8 mouse cellular contexts compared by ENCODE assay signal in the genomic region with DNA sequence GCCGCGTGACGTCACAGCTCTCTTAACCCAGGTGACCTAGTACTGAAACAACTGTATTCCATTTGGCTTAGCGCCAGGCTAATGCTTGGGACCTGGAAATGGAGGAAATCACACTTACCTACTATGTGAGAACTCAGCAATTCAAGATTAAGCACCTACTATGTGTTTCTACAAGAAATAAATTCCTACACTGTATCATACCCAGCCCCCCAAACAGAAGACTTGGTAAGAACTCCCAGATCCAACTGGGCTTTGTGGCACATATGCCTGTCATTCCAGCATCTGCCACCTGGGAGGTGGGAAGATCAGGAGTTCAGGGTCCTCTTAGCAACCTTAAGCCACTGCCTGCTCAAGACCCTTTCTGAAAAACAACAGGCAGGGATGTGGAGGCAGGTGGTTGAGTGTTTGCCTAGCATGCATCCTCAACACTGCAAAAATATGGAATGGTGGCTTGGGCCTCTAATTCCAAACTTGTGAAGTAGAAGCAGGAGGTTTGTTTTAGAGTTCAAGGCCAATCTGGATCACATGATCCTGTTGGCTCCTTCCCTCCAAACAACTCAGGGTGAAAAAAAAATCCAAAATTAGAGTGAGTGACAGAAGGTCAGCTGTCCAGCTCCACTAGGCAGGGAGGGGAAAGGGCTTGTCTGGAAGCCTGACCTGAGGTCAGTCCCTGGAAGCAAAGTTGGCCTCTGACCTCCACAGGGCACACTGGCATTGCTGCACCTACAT. TPM values are rescaled to one million over a fixed set of nuclear protein-coding genes. Genes with fewer than 3 reads are reported as not detected.
DNase-seq lines count a peak whose midpoint lies in the region; ATAC-seq lines count a peak whose summit lies in the region.

No protein-coding gene starts in this region.

- under 1% methylated on average over 4 of the region's 4 CpGs for WGBS in heart, embryonic 15.5 days
- 3% methylated on average over 4 of the region's 4 CpGs for WGBS in hindbrain, embryonic 16.5 days
- WGBS in midbrain, embryonic 15.5 days, result 2% methylated on average over 4 of the region's 4 CpGs

- H3K9ac ChIP-seq in heart, embryonic 15.5 days, result peak overlapping the region; percentile 83; the same call in 1 of the 2 replicates
- peak overlapping the region; percentile 68 for H3K9ac ChIP-seq in hindbrain, embryonic 16.5 days (ENCODE audit: low read depth, low read length)
- H3K9ac ChIP-seq in midbrain, embryonic 15.5 days, result peak overlapping the region; percentile 64

- no peaks in the 10 kb centered on the region for H3K36me3 ChIP-seq in heart, embryonic 15.5 days
- no peaks in the 10 kb centered on the region for H3K36me3 ChIP-seq in hindbrain, embryonic 16.5 days (ENCODE audit: control insufficient read depth, insufficient read depth, low read length)
- no peaks in the 10 kb centered on the region for H3K36me3 ChIP-seq in midbrain, embryonic 15.5 days (replicated peaks)

- ATAC-seq in heart, embryonic 15.5 days (replicated peaks; ENCODE audit: insufficient number of reproducible peaks, insufficient read depth, low FRiP score, low read depth), result no peak
- ATAC-seq in activated CD4-positive, CD25-positive, alpha-beta regulatory T cell, adult 4 months, result peak; percentile 56
- no peak for ATAC-seq in hindbrain, embryonic 16.5 days
- no peak for ATAC-seq in midbrain, embryonic 15.5 days (replicated peaks)
- no peak for ATAC-seq in inflammation-experienced regulatory T-cells, adult 6 months

- peak overlapping the region; percentile 71 for H3K4me3 ChIP-seq in heart, embryonic 15.5 days
- peak overlapping the region; percentile 53 for H3K4me3 ChIP-seq in hindbrain, embryonic 16.5 days (ENCODE audit: low read length)
- peak overlapping the region; percentile 70 for H3K4me3 ChIP-seq in midbrain, embryonic 15.5 days

- H3K4me2 ChIP-seq in heart, embryonic 15.5 days, result peak overlapping the region; percentile 92
- H3K4me2 ChIP-seq in hindbrain, embryonic 16.5 days (ENCODE audit: low read length), result peak overlapping the region; percentile 98
- peak overlapping the region; percentile 99 for H3K4me2 ChIP-seq in midbrain, embryonic 15.5 days

- H3K27me3 ChIP-seq in heart, embryonic 15.5 days, result no peaks in the 10 kb centered on the region
- H3K27me3 ChIP-seq in hindbrain, embryonic 16.5 days (replicated peaks; ENCODE audit: control insufficient read depth, insufficient read depth, low read length), result no peaks in the 10 kb centered on the region
- 0 out of 2 replicates have a peak, but pooled peaks cover 3% of the 10 kb centered on the region for H3K27me3 ChIP-seq in midbrain, embryonic 15.5 days (replicated peaks)

- no peak for DNase-seq in heart, adult 8-10 months (ENCODE audit: low spot score)
- DNase-seq in ovary, adult 18-20 months (ENCODE audit: low spot score), result no peak
- DNase-seq in adrenal gland, postnatal 36 days, result no peak

- peak overlapping the region; percentile 93 for H3K27ac ChIP-seq in heart, embryonic 15.5 days
- H3K27ac ChIP-seq in hindbrain, embryonic 16.5 days (ENCODE audit: low read depth, low read length), result no peak overlapping the region
- no peak overlapping the region for H3K27ac ChIP-seq in midbrain, embryonic 15.5 days

- H3K9me3 ChIP-seq in heart, embryonic 15.5 days (replicated peaks), result no peaks in the 10 kb centered on the region
- H3K9me3 ChIP-seq in hindbrain, embryonic 16.5 days (ENCODE audit: control insufficient read depth, low read length), result no peaks in the 10 kb centered on the region
- H3K9me3 ChIP-seq in midbrain, embryonic 15.5 days, result no peaks in the 10 kb centered on the region

- H3K4me1 ChIP-seq in heart, embryonic 15.5 days (replicated peaks), result peaks cover 54% of the 10 kb centered on the region
- peaks cover 26% of the 10 kb centered on the region for H3K4me1 ChIP-seq in hindbrain, embryonic 16.5 days (ENCODE audit: control insufficient read depth, insufficient read depth, low read depth, low read length)
- peaks cover 31% of the 10 kb centered on the region for H3K4me1 ChIP-seq in midbrain, embryonic 15.5 days

RNA-seq across cellular contexts. Expression of a gene that starts 0.5 kb away (rescaled TPM):
- polyA plus RNA-seq in heart, embryonic 15.5 days (2015; fragmentation: Nextera tagmentation; extraction: Ambion mirVana), result 16.9 and 26.6 TPM in 2 replicates
- 1 to 10 TPM; 1.8 to 6.8 (median 4.6) TPM for total RNA-seq in heart, adult 8-10 months (2022)
- 1 to 10 TPM; 3.2 to 5.0 TPM for polyA plus RNA-seq in activated CD4-positive, CD25-positive, alpha-beta regulatory T cell, adult 4 months (2017; shearing (Covaris generic))
- polyA plus RNA-seq in hindbrain, embryonic 16.5 days (2015; fragmentation: Nextera tagmentation; extraction: Ambion mirVana), result 9.5 and 10.3 TPM in 2 replicates
- polyA plus RNA-seq in midbrain, embryonic 15.5 days (2015; fragmentation: Nextera tagmentation; extraction: Ambion mirVana), result 11.3 and 11.7 TPM in 2 replicates
- 10 to 100 TPM; 16.5 to 19.2 TPM for total RNA-seq in adrenal gland, postnatal 36 days (2021)
- polyA plus RNA-seq in inflammation-experienced regulatory T-cells, adult 6 months (2017; shearing (Covaris generic)), result 1 to 10 TPM; 5.1 to 6.4 (median 5.9) TPM

RNA-seq across cellular contexts. Expression of a gene that starts 17.4 kb away (rescaled TPM):
- 41.7 and 61.2 TPM in 2 replicates for polyA plus RNA-seq in heart, embryonic 15.5 days (2015; fragmentation: Nextera tagmentation; extraction: Ambion mirVana)
- total RNA-seq in heart, adult 8-10 months (2022), result 10 to 100 TPM; 10.8 to 14.5 (median 12.3) TPM
- polyA plus RNA-seq in activated CD4-positive, CD25-positive, alpha-beta regulatory T cell, adult 4 months (2017; shearing (Covaris generic)), result 10 to 100 TPM; 51.2 to 52.7 TPM
- polyA plus RNA-seq in hindbrain, embryonic 16.5 days (2015; fragmentation: Nextera tagmentation; extraction: Ambion mirVana), result 49.5 and 64.2 TPM in 2 replicates
- 73.4 and 78.1 TPM in 2 replicates for polyA plus RNA-seq in midbrain, embryonic 15.5 days (2015; fragmentation: Nextera tagmentation; extraction: Ambion mirVana)
- total RNA-seq in adrenal gland, postnatal 36 days (2021), result 10 to 100 TPM; 42.9 to 59.7 TPM
- 10 to 100 TPM; 41.0 to 78.9 (median 43.9) TPM for polyA plus RNA-seq in inflammation-experienced regulatory T-cells, adult 6 months (2017; shearing (Covaris generic))

RNA-seq across cellular contexts. Expression of a gene that starts 25.4 kb away (rescaled TPM):
- 136 and 147 TPM in 2 replicates for polyA plus RNA-seq in heart, embryonic 15.5 days (2015; fragmentation: Nextera tagmentation; extraction: Ambion mirVana)
- 100 to 1,000 TPM; 135 to 142 (median 136) TPM for total RNA-seq in heart, adult 8-10 months (2022)
- polyA plus RNA-seq in activated CD4-positive, CD25-positive, alpha-beta regulatory T cell, adult 4 months (2017; shearing (Covaris generic)), result 100 to 1,000 TPM; 100 to 103 TPM
- polyA plus RNA-seq in hindbrain, embryonic 16.5 days (2015; fragmentation: Nextera tagmentation; extraction: Ambion mirVana), result 112 and 114 TPM in 2 replicates
- 93.4 and 110 TPM in 2 replicates for polyA plus RNA-seq in midbrain, embryonic 15.5 days (2015; fragmentation: Nextera tagmentation; extraction: Ambion mirVana)
- 100 to 1,000 TPM; 122 to 130 TPM for total RNA-seq in adrenal gland, postnatal 36 days (2021)
- polyA plus RNA-seq in inflammation-experienced regulatory T-cells, adult 6 months (2017; shearing (Covaris generic)), result 100 to 1,000 TPM in 2 of 3 experiments, 10 to 100 TPM in 1; 95.6 to 122 (median 112) TPM

RNA-seq across cellular contexts. Expression of a gene that starts 38.7 kb away (rescaled TPM):
- 13.2 and 24.9 TPM in 2 replicates for polyA plus RNA-seq in heart, embryonic 15.5 days (2015; fragmentation: Nextera tagmentation; extraction: Ambion mirVana)
- 10 to 100 TPM in 2 of 4 experiments, 1 to 10 TPM in 2; 7.5 to 11.3 (median 9.9) TPM for total RNA-seq in heart, adult 8-10 months (2022)
- 10 to 100 TPM; 55.3 to 64.7 TPM for polyA plus RNA-seq in activated CD4-positive, CD25-positive, alpha-beta regulatory T cell, adult 4 months (2017; shearing (Covaris generic))
- polyA plus RNA-seq in hindbrain, embryonic 16.5 days (2015; fragmentation: Nextera tagmentation; extraction: Ambion mirVana), result 3.4 and 5.3 TPM in 2 replicates
- polyA plus RNA-seq in midbrain, embryonic 15.5 days (2015; fragmentation: Nextera tagmentation; extraction: Ambion mirVana), result 3.3 and 3.9 TPM in 2 replicates
- 10 to 100 TPM; 10.7 to 14.8 TPM for total RNA-seq in adrenal gland, postnatal 36 days (2021)
- polyA plus RNA-seq in inflammation-experienced regulatory T-cells, adult 6 months (2017; shearing (Covaris generic)), result 10 to 100 TPM; 50.8 to 92.7 (median 68.9) TPM

RNA-seq across cellular contexts. Expression of a gene that starts 52.0 kb away (rescaled TPM):
- polyA plus RNA-seq in heart, embryonic 15.5 days (2015; fragmentation: Nextera tagmentation; extraction: Ambion mirVana), result 1.9 and 2.8 TPM in 2 replicates
- 1 to 10 TPM in 1 of 4 experiments, under 1 TPM in 3; 0.27 to 1.9 (median 0.74) TPM for total RNA-seq in heart, adult 8-10 months (2022)
- polyA plus RNA-seq in activated CD4-positive, CD25-positive, alpha-beta regulatory T cell, adult 4 months (2017; shearing (Covaris generic)), result 1 to 10 TPM; 2.9 to 3.8 TPM
- 0.27 and 0.29 TPM in 2 replicates for polyA plus RNA-seq in hindbrain, embryonic 16.5 days (2015; fragmentation: Nextera tagmentation; extraction: Ambion mirVana)
- polyA plus RNA-seq in midbrain, embryonic 15.5 days (2015; fragmentation: Nextera tagmentation; extraction: Ambion mirVana), result 0.27 TPM in 2 replicates
- total RNA-seq in adrenal gland, postnatal 36 days (2021), result 1 to 10 TPM; 1.9 to 2.8 TPM
- 1 to 10 TPM; 1.6 to 6.3 (median 3.1) TPM for polyA plus RNA-seq in inflammation-experienced regulatory T-cells, adult 6 months (2017; shearing (Covaris generic))
